In genomic region chr6:51076861-51077768, GRCm38 (mm10) we compare ENCODE assay signal across 9 mouse cellular contexts.
DNase-seq lines count a peak whose midpoint lies in the region; ATAC-seq and TF ChIP-seq lines count a peak whose summit lies in the region.
"Had no signal": no experiment of that assay in that cellular context is flagged by ENCODE, and none has a peak within 500 bp of the region (broad histone marks: within the 10 kb centered on the region; RNA-seq: fewer than 3 reads in every experiment).

No protein-coding gene starts in this region.

- H3K36me3 ChIP-seq in forebrain, embryonic 14.5 days (ENCODE audit: control insufficient read depth, insufficient read depth, low read length): no peaks in the 10 kb centered on the region
- no peaks in the 10 kb centered on the region for H3K36me3 ChIP-seq in lung, postnatal 0 days (ENCODE audit: insufficient read depth, low read length)

- TF ChIP-seq EP300 in lung, postnatal 0 days (IDR thresholded peaks at IDR 0.05): peak; percentile 63

- H3K27me3 ChIP-seq in cerebellum, adult 2 months (ENCODE audit: control insufficient read depth, insufficient read depth, low read length): no peaks in the 10 kb centered on the region
- no peaks in the 10 kb centered on the region for H3K27me3 ChIP-seq in forebrain, embryonic 14.5 days (replicated peaks; ENCODE audit: control insufficient read depth, insufficient read depth, low read length)
- H3K27me3 ChIP-seq in lung, postnatal 0 days (replicated peaks; ENCODE audit: insufficient read depth, low read length): no peaks in the 10 kb centered on the region

- no peak for TF ChIP-seq CTCF in cerebellum, adult 2 months (IDR thresholded peaks at IDR 0.05; ENCODE audit: borderline replicate concordance, insufficient read depth, low read depth, low read length)
- TF ChIP-seq CTCF in lung, postnatal 0 days (IDR thresholded peaks at IDR 0.05): no peak

- H3K4me3 ChIP-seq in cerebellum, adult 2 months (replicated peaks; ENCODE audit: insufficient read depth, low read depth, low read length): no peak overlapping the region
- H3K4me3 ChIP-seq in forebrain, embryonic 14.5 days (ENCODE audit: low read depth, low read length): no peak overlapping the region
- no peak overlapping the region for H3K4me3 ChIP-seq in lung, postnatal 0 days (ENCODE audit: low read depth, low read length)

- peak; percentile 57 to 68 for DNase-seq in cerebellum, postnatal 10 days
- DNase-seq in cerebellum, adult 2 months: no peak
- DNase-seq in ES-CJ7 (ENCODE audit: low read depth, low spot score): peak; percentile 12
- peak; percentile 96 for DNase-seq in forebrain, embryonic 14.5 days (ENCODE audit: low spot score)
- DNase-seq in lung, postnatal 0 days (ENCODE audit: low spot score): peak; percentile 80
- no peak for DNase-seq in adrenal gland, postnatal 25 days
- no peak for DNase-seq in urinary bladder, adult 2 months (ENCODE audit: low spot score)
- DNase-seq: cerebellum, adult 11 months had no signal

- H3K27ac ChIP-seq in cerebellum, adult 2 months (ENCODE audit: insufficient read depth, low read length): no peak overlapping the region
- H3K27ac ChIP-seq in forebrain, embryonic 14.5 days (ENCODE audit: low read depth, low read length): peak overlapping the region; percentile 90
- peak overlapping the region; percentile 83 for H3K27ac ChIP-seq in lung, postnatal 0 days (ENCODE audit: low read length)

- H3K4me1 ChIP-seq in cerebellum, adult 2 months (ENCODE audit: control insufficient read depth, insufficient read depth, low read length): 0 out of 2 replicates have a peak, but pooled peaks cover 4% of the 10 kb centered on the region
- peaks cover 23% of the 10 kb centered on the region for H3K4me1 ChIP-seq in forebrain, embryonic 14.5 days (ENCODE audit: control insufficient read depth, insufficient read depth, low read length)
- H3K4me1 ChIP-seq in lung, postnatal 0 days (ENCODE audit: insufficient read depth, low read depth, low read length): peaks cover 11% of the 10 kb centered on the region; the same call in 1 of the 2 replicates

- TF ChIP-seq POLR2A in cerebellum, adult 2 months (IDR thresholded peaks at IDR 0.05; ENCODE audit: borderline replicate concordance, insufficient read depth, low read length): no peak

- peak overlapping the region; percentile 19; the same call in 1 of the 2 replicates for H3K4me2 ChIP-seq in forebrain, embryonic 14.5 days (ENCODE audit: low read length)
- H3K4me2 ChIP-seq in lung, postnatal 0 days (replicated peaks; ENCODE audit: low read depth, low read length): no peak overlapping the region

- WGBS in cerebellum, adult 2 months: 49% methylated on average over 21 of the region's 21 CpGs
- 13% methylated on average over 21 of the region's 21 CpGs for WGBS in forebrain, embryonic 14.5 days
- WGBS in lung, postnatal 0 days: 66% methylated on average over 21 of the region's 21 CpGs

- no peak overlapping the region; the same call in 1 of the 2 replicates for H3K9ac ChIP-seq in forebrain, embryonic 14.5 days (ENCODE audit: low read length)
- H3K9ac ChIP-seq in lung, postnatal 0 days (replicated peaks; ENCODE audit: low read depth): no peak overlapping the region

- no peaks in the 10 kb centered on the region for H3K9me3 ChIP-seq in forebrain, embryonic 14.5 days (replicated peaks; ENCODE audit: control insufficient read depth, low read length)
- H3K9me3 ChIP-seq in lung, postnatal 0 days (ENCODE audit: low read length): no peaks in the 10 kb centered on the region

- peak; percentile 92 for ATAC-seq in forebrain, embryonic 14.5 days
- ATAC-seq in lung, postnatal 0 days: peak; percentile 93
- ATAC-seq in megakaryocyte progenitor cell, adult 5-6 weeks (replicated peaks; ENCODE audit: poor library complexity): no peak

Comparison
In these comparisons a context has a peak if more than half of its experiments do, and no peak if none do; other contexts are left out.
1. DNase-seq: peak in cerebellum, postnatal 10 days (2 of 2), ES-CJ7 (single experiment), forebrain, embryonic 14.5 days (single experiment) and lung, postnatal 0 days (single experiment); none in cerebellum, adult 2 months (0 of 2), adrenal gland, postnatal 25 days (single experiment) and urinary bladder, adult 2 months (single experiment).